Mouse (Mus musculus): ENCODE data around the gene Rps12. TPM values are rescaled to one million over a fixed set of nuclear protein-coding genes. Genes with fewer than 3 reads are reported as not detected.
A peak's percentile ranks its signal among the peaks of the same experiment; 100 is the strongest.
"Not testable (repeated sequence)": the region's sequence is repeated elsewhere in the genome, so short reads cannot be mapped to it uniquely, and the experiment has no call there.

The Rps12 gene
- polyA plus RNA-seq, 1 experiment from 2014 or later: 271 TPM

DNA sequence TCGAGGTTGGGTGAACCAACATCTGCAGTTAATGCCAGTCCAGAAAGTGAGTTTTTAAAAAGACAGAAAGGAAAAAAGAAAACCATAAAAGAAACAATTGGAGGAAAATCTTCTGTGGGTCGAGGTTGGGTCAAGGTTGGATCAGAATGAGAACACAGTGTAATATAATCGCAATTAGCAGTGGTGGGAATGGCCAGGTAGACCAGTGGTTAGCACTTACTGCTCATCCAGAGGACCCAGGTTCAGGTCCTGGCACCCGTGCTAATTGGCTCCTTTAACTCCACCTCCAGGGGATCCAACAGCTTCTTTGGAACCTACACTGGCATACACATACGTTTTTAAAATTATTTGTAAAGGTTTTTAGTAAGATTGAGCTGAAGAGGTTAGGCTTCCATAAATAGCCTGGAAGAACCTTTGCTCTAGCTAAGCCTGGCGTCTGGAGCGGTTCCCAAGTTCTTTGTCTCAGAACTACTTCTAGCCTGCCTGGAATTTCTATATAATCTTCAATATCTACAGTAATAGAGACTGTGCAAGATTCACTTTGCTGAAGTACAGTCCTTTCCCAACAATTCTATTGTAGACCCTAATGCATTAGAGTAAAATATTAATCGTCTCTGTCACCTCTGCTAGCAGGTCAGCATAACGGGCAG is 8.9 kb upstream of the Rps12 start:
- no peak for DNase-seq (ENCODE audit: low spot score)
- H3K4me3 ChIP-seq (ENCODE audit: low read depth, low read length): peak overlapping the region; percentile 63
- H3K36me3 ChIP-seq (ENCODE audit: control insufficient read depth, insufficient read depth, low read length): peaks cover 8% of the 10 kb centered on the region
- ATAC-seq (ENCODE audit: low read depth): no peak
- no peak overlapping the region; the same call in 1 of the 2 replicates for H3K9ac ChIP-seq (ENCODE audit: low read depth, low read length)
- peaks cover 8% of the 10 kb centered on the region; the same call in 1 of the 2 replicates for H3K4me1 ChIP-seq (ENCODE audit: control insufficient read depth, insufficient read depth, low read length)
- 61% methylated on average over 9 of the region's 9 CpGs for WGBS
- H3K27ac ChIP-seq (replicated peaks; ENCODE audit: low read depth, low read length): no peak overlapping the region
- H3K4me2 ChIP-seq (ENCODE audit: low read depth, low read length): peak overlapping the region; percentile 73
- H3K9me3 ChIP-seq (ENCODE audit: control insufficient read depth, low read length): no peaks in the 10 kb centered on the region
- no peaks in the 10 kb centered on the region for H3K27me3 ChIP-seq (replicated peaks; ENCODE audit: control insufficient read depth, insufficient read depth, low read length)

DNA sequence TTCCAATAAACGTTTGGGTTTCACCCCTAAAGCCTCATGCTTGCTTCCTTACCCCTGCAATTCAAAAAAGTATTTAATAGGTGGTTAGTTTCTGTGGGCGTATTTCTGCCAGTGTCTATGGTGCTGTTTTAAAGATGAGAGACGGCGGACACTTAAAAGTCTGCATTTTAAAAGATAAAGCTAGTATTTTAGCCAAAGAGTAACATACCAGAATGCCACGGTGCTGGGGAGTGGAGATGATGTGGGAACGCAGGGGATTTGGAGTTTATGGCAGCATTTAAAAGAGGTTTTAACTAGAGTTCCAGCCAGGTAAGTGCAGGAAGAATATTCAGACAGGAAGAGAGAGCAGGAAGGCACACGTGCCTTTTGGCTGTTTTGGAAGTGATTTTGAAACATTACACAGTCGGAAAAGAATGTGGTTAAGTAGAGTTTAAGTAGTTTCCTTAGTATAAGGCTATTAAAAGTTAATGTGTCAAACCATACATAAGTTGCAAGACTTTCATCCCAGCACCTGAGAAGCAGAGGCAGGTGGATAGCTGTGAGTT is 1.1 kb upstream of the Rps12 start:
- no peaks in the 10 kb centered on the region for H3K27me3 ChIP-seq (replicated peaks; ENCODE audit: control insufficient read depth, insufficient read depth, low read length)
- H3K4me1 ChIP-seq (ENCODE audit: control insufficient read depth, insufficient read depth, low read length): peaks cover 15% of the 10 kb centered on the region
- H3K4me2 ChIP-seq (ENCODE audit: low read depth, low read length): peak overlapping the region; percentile 65
- H3K27ac ChIP-seq (replicated peaks; ENCODE audit: low read depth, low read length): peak overlapping the region; percentile 76
- H3K9ac ChIP-seq (ENCODE audit: low read depth, low read length): peak overlapping the region; percentile 73
- ATAC-seq (ENCODE audit: low read depth) (no peak), DNase-seq (ENCODE audit: low spot score) (no peak)
- H3K9me3 ChIP-seq (ENCODE audit: control insufficient read depth, low read length): no peaks in the 10 kb centered on the region
- peak overlapping the region; percentile 90 for H3K4me3 ChIP-seq (ENCODE audit: low read depth, low read length)
- peaks cover 32% of the 10 kb centered on the region for H3K36me3 ChIP-seq (ENCODE audit: control insufficient read depth, insufficient read depth, low read length)
- 7% methylated on average over 8 of the region's 8 CpGs for WGBS

DNA sequence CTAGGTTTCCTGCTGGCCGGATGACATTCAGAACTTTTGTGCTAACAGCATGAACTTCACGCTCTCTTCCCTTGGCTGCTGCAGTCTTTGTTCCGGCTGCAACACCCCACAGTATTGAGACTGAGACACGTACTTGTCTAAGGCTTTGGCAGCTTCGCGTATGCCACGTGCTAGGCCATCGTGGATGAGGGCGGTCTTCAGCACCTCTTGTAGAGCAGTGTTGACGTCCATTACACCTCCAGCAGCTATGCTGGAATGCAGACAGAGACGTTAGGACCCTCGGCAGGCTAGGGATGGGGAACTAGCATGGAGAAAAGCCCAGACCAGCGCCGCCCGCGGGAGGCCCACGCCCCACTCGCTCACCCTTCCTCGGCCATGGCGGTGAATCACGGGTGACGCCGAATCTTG is 440 bp downstream of the Rps12 start:
- Histone ChIP-seq H3K36me3 (ENCODE audit: control insufficient read depth, insufficient read depth, low read length) (peaks cover 43% of the 10 kb centered on the region), H3K4me1 (ENCODE audit: control insufficient read depth, insufficient read depth, low read length) (peaks cover 15% of the 10 kb centered on the region), H3K4me2 (ENCODE audit: low read depth, low read length) (peak overlapping the region; percentile 82), H3K27ac (replicated peaks; ENCODE audit: low read depth, low read length) (peak overlapping the region; percentile 78), H3K4me3 (ENCODE audit: low read depth, low read length) (peak overlapping the region; percentile 90), H3K9ac (ENCODE audit: low read depth, low read length) (peak overlapping the region; percentile 96)
- ATAC-seq (ENCODE audit: low read depth): peak; percentile 28
- H3K27me3 ChIP-seq (replicated peaks; ENCODE audit: control insufficient read depth, insufficient read depth, low read length); H3K9me3 ChIP-seq (ENCODE audit: control insufficient read depth, low read length); DNase-seq (ENCODE audit: low spot score): not testable (repeated sequence)
- WGBS: under 1% methylated on average over 23 of the region's 23 CpGs

DNA sequence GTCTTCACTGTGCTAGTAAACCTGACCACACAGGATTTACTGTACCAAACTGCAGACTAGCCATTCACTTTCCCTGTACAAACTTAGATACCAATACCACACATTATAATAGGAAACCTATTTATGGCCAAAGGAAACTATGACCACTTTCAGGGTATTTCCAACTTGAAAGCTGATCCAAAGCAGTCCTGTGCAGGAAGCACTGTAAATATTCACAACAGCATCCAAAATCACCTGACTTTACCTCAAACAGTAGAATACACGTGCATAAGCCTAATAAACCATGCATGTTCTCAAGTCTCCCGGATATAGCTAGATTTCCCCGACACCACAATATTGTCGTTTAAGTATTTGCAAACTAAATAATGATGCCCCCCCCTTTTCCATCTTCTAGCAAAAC is 1.0 kb downstream of the Rps12 start:
- H3K27me3 ChIP-seq (replicated peaks; ENCODE audit: control insufficient read depth, insufficient read depth, low read length): no peaks in the 10 kb centered on the region
- H3K9ac ChIP-seq (ENCODE audit: low read depth, low read length): peak overlapping the region; percentile 96
- peak overlapping the region; percentile 82 for H3K4me2 ChIP-seq (ENCODE audit: low read depth, low read length)
- H3K4me1 ChIP-seq (ENCODE audit: control insufficient read depth, insufficient read depth, low read length): peaks cover 15% of the 10 kb centered on the region
- 1% methylated on average over 4 of the region's 4 CpGs for WGBS
- ATAC-seq (ENCODE audit: low read depth): no peak
- H3K4me3 ChIP-seq (ENCODE audit: low read depth, low read length): peak overlapping the region; percentile 90
- peak overlapping the region; percentile 78; the same call in 1 of the 2 replicates for H3K27ac ChIP-seq (replicated peaks; ENCODE audit: low read depth, low read length)
- H3K36me3 ChIP-seq (ENCODE audit: control insufficient read depth, insufficient read depth, low read length): peaks cover 49% of the 10 kb centered on the region
- no peak for DNase-seq (ENCODE audit: low spot score)
- no peaks in the 10 kb centered on the region for H3K9me3 ChIP-seq (ENCODE audit: control insufficient read depth, low read length)

DNA sequence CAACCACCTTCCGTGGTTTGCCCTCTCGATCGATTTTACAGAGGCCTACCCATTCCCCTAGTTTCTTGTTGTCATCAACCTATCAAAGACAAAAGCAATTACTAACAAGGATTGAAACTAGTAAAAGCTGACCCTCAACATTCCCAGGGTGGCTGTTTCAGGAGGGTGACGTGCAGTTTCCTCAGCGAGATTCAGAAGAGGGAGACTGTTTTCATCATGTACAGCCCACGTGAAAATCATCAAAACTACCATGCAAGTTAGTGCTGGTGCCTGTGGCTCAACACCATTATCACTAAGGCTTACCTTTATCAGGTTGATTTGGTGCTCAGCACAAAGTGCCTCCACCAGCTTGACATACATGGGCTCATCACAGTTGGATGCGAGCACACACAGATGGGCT is 1.5 kb downstream of the Rps12 start:
- Histone ChIP-seq H3K9ac (ENCODE audit: low read depth, low read length) (peak overlapping the region; percentile 96; the same call in 1 of the 2 replicates), H3K4me3 (ENCODE audit: low read depth, low read length) (peak overlapping the region; percentile 90), H3K36me3 (ENCODE audit: control insufficient read depth, insufficient read depth, low read length) (peaks cover 52% of the 10 kb centered on the region), H3K4me1 (ENCODE audit: control insufficient read depth, insufficient read depth, low read length) (peaks cover 15% of the 10 kb centered on the region), H3K4me2 (ENCODE audit: low read depth, low read length) (peak overlapping the region; percentile 82)
- ATAC-seq (ENCODE audit: low read depth); H3K27me3 ChIP-seq (replicated peaks; ENCODE audit: control insufficient read depth, insufficient read depth, low read length); H3K9me3 ChIP-seq (ENCODE audit: control insufficient read depth, low read length); H3K27ac ChIP-seq (replicated peaks; ENCODE audit: low read depth, low read length); DNase-seq (ENCODE audit: low spot score): not testable (repeated sequence)
- 41% methylated on average over 7 of the region's 7 CpGs for WGBS

DNA sequence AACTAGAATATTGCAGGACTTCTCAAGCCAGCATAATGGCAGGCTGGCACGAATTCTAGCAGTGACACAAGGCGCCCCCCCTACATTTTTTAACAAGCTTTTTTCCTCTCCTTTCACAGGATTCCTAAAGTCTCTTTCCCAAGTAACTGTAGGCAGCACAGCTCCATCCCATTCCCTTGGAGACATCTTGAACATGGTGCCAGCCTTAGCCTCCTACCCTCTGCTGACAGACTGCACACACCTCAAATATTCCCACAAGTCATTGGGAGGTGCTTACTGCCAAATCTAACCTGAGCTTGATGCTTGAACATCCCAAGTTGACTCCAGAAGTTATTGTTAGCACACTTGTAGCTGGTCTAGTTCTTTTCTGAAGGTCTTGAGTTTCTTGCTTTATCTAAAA is 3.0 kb downstream of the Rps12 start:
- H3K4me2 ChIP-seq (ENCODE audit: low read depth, low read length): no peak overlapping the region
- 57% methylated on average over 2 of the region's 2 CpGs for WGBS
- no peak overlapping the region for H3K9ac ChIP-seq (ENCODE audit: low read depth, low read length)
- no peak overlapping the region for H3K4me3 ChIP-seq (ENCODE audit: low read depth, low read length)
- DNase-seq (ENCODE audit: low spot score): no peak
- H3K27ac ChIP-seq (replicated peaks; ENCODE audit: low read depth, low read length): no peak overlapping the region
- H3K27me3 ChIP-seq (replicated peaks; ENCODE audit: control insufficient read depth, insufficient read depth, low read length): no peaks in the 10 kb centered on the region
- H3K36me3 ChIP-seq (ENCODE audit: control insufficient read depth, insufficient read depth, low read length): peaks cover 53% of the 10 kb centered on the region
- no peak for ATAC-seq (ENCODE audit: low read depth)
- H3K9me3 ChIP-seq (ENCODE audit: control insufficient read depth, low read length): no peaks in the 10 kb centered on the region
- H3K4me1 ChIP-seq (ENCODE audit: control insufficient read depth, insufficient read depth, low read length): peaks cover 15% of the 10 kb centered on the region

DNA sequence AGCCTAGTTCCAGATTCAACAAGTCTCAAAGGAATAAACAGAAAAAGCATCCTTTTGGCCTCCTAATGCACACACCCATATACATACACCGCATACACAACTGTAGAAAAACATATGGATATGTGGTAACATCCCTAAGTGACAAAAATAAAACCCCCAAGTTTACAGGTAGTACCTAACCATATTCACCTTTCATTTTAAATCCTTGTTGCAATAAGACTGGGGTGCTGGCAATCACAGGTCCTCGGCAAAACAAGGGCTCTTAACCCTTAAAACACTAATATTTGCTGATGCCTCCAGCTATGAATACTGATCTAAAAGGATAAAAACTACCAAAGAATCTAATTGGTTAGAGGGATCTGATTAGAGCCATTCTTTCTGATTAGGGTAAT is 3.6 kb downstream of the Rps12 start:
- 25% methylated on average over 2 of the region's 2 CpGs for WGBS
- Histone ChIP-seq H3K27me3 (replicated peaks; ENCODE audit: control insufficient read depth, insufficient read depth, low read length) (no peaks in the 10 kb centered on the region), H3K36me3 (ENCODE audit: control insufficient read depth, insufficient read depth, low read length) (peaks cover 55% of the 10 kb centered on the region), H3K9me3 (ENCODE audit: control insufficient read depth, low read length) (no peaks in the 10 kb centered on the region), H3K4me1 (ENCODE audit: control insufficient read depth, insufficient read depth, low read length) (peaks cover 15% of the 10 kb centered on the region), H3K4me3 (ENCODE audit: low read depth, low read length) (no peak overlapping the region), H3K4me2 (ENCODE audit: low read depth, low read length) (no peak overlapping the region), H3K27ac (replicated peaks; ENCODE audit: low read depth, low read length) (0 out of 2 replicates have a peak overlapping the region, but pooled peaks have one; percentile 11), H3K9ac (ENCODE audit: low read depth, low read length) (no peak overlapping the region)
- no peak for DNase-seq (ENCODE audit: low spot score)
- ATAC-seq (ENCODE audit: low read depth): no peak

DNA sequence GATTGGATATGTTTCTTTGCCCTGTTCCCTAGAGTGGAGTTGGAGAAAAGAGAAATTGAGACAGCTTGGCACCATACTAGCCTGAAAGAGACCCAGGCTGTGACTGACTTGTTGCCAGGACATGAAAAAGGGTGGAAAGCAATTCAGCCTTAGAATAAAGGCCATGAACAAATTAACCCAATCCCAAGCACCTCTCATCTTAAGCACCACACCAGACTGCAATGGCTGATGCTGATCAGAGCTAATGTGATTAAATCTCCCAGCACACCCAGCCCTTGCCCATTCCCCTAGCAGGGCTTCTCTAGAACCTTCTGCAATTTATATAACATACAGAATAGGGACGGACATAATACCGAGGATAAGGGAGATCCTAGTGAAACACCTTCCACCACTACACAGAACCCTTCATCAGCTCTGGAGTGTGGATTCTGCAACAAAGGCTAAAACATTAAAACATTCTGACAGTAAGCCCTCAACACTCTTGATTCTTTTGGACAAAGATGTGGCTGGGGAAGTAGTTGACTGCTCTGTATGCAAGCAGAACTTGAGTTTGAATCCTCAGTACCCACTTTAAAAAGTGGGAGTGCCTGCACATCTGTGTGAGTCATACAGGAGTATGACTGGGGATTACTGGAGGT is 4.1 kb downstream of the Rps12 start:
- DNase-seq (ENCODE audit: low spot score): no peak
- Histone ChIP-seq H3K4me2 (ENCODE audit: low read depth, low read length) (no peak overlapping the region), H3K9me3 (ENCODE audit: control insufficient read depth, low read length) (no peaks in the 10 kb centered on the region), H3K27ac (replicated peaks; ENCODE audit: low read depth, low read length) (0 out of 2 replicates have a peak overlapping the region, but pooled peaks have one; percentile 11), H3K9ac (ENCODE audit: low read depth, low read length) (no peak overlapping the region), H3K4me1 (ENCODE audit: control insufficient read depth, insufficient read depth, low read length) (peaks cover 10% of the 10 kb centered on the region), H3K27me3 (replicated peaks; ENCODE audit: control insufficient read depth, insufficient read depth, low read length) (no peaks in the 10 kb centered on the region), H3K36me3 (ENCODE audit: control insufficient read depth, insufficient read depth, low read length) (peaks cover 55% of the 10 kb centered on the region), H3K4me3 (ENCODE audit: low read depth, low read length) (no peak overlapping the region)
- no peak for ATAC-seq (ENCODE audit: low read depth)
- WGBS: 33% methylated on average over 2 of the region's 2 CpGs
